Mouse (Mus musculus) forebrain, embryonic 14.5 days (tissue): ENCODE measurements around the gene Ccdc6. TPM values are rescaled to one million over a fixed set of nuclear protein-coding genes. Genes with fewer than 3 reads are reported as not detected.

Experiments
- ATAC-seq: fragments of 200-750 bp; cut with Nextera tagmentation; 2 replicates; pipeline ENCODE4 v1.8.0; 2017; ENCODE audit warnings: mild to moderate bottlenecking, moderate library complexity
- DNase-seq: peaks from one replicate; pipeline ENCODE4 v3.0.0-alpha.2; 2015; ENCODE audit warnings: low spot score
- H3K27ac ChIP-seq: fragments of 300-500 bp; sonication (generic); 2 replicates; pipeline ENCODE4 v1.5.1; 2014; ENCODE audit warnings: low read depth, mild to moderate bottlenecking, control low read depth, low read length, moderate library complexity
- H3K27me3 ChIP-seq: fragments of 300-500 bp; sonication (generic); replicated peaks from 2 replicates; pipeline ENCODE4 v1.6.1; 2014; ENCODE audit warnings: low read length, control low read depth, mixed read lengths; ENCODE audit not compliant: control insufficient read depth, insufficient read depth
- H3K36me3 ChIP-seq: fragments of 300-500 bp; sonication (generic); 2 replicates; pipeline ENCODE4 v1.6.1; 2014; ENCODE audit warnings: low read length, control low read depth; ENCODE audit not compliant: control insufficient read depth, insufficient read depth
- H3K4me1 ChIP-seq: fragments of 300-500 bp; sonication (generic); 2 replicates; pipeline ENCODE4 v1.6.1; 2014; ENCODE audit warnings: antibody characterized with exemption, low read length, control low read depth; ENCODE audit not compliant: control insufficient read depth, insufficient read depth
- H3K4me2 ChIP-seq: fragments of 300-500 bp; sonication (generic); 2 replicates; pipeline ENCODE4 v1.6.1; 2014; ENCODE audit warnings: mild to moderate bottlenecking, control low read depth, low read length
- H3K4me3 ChIP-seq: fragments of 300-500 bp; sonication (generic); 2 replicates; pipeline ENCODE4 v1.5.1; 2014; ENCODE audit warnings: low read depth, low read length, control low read depth
- H3K9ac ChIP-seq: fragments of 300-500 bp; sonication (generic); 2 replicates; pipeline ENCODE4 v1.6.1; 2014; ENCODE audit warnings: mild to moderate bottlenecking, low read length, control low read depth, moderate library complexity
- H3K9me3 ChIP-seq: fragments of 300-500 bp; sonication (generic); replicated peaks from 2 replicates; pipeline ENCODE4 v1.6.1; 2016; ENCODE audit warnings: low read length, control low read depth, mixed read lengths; ENCODE audit not compliant: control insufficient read depth
- WGBS: fragments of 180-500 bp; shearing (Covaris S2); extraction: QIAGEN DNeasy Blood & Tissue Kit; methylation state at CpG from one replicate; pipeline ENCODE4 v1.1.7; 2014; 5-methylcytosine and 5-hydroxymethylcytosine counted together
- polyA plus RNA-seq: library from polyadenylated mRNA; unstranded; fragments of >200 nt; fragmentation: Nextera tagmentation; extraction: Ambion mirVana; gene quantifications from 2 replicates; pipeline ENCODE4 v1.2.1, GENCODE M21; 2014

Ccdc6 gene
- polyA plus RNA-seq = 22.8 and 25.8 TPM in 2 replicates

DNA sequence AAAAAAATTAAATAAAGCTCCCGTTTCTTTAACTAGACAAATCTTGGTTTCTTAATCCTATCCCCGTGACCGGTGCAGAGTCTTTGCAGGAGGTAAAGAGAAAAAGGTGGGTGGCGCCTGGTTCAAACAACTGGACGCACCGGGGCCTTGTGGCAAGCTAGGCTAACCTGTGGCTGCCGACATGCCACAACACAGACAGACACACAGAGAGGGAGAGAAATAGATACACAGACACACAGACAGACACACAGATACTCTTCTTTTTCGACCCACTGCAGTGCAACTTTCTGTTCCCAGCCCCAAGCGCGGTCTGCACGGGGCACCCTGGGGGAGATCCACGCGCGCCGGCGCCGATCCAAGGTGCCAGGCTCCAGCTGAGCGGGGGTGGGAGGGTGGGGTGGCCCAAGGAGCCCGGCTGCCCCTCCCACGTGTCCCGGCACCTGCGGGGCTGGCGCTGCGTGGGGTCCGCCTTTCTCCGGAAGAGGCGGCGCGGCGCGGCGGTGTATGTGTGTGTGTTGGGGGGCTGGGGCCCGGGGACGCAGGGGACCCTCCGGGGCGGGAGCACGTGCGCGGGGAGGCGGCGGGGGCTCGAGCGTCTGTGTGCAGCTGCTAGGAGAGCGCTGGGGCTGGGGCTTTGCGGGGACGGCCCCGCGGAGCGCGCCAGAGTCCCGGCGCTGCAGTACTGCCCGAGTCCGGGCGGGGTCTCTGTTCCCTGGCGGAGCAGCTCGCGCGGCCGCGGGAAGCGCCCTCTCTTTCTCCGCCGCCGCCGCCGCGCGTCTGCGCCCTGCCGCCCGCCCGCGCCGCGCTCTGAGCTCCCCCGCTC lies at the start of gene Ccdc6:
TSS of gene Ccdc6 (plus strand) at position 756 of the 823 bp plus-strand sequence.
- peak; percentile 87 for DNase-seq
- H3K4me1 ChIP-seq = peaks cover 13% of the 10 kb centered on the region
- H3K36me3 ChIP-seq = no peaks in the 10 kb centered on the region
- ATAC-seq = peak; percentile 87
- H3K9ac ChIP-seq = peak within 1 kb of the TSS; percentile 82
- no peaks in the 10 kb centered on the region for H3K9me3 ChIP-seq
- peak within 1 kb of the TSS; percentile 86 for H3K4me2 ChIP-seq
- peak within 1 kb of the TSS; percentile 85 for H3K27ac ChIP-seq
- H3K27me3 ChIP-seq = no peaks in the 10 kb centered on the region
- peak within 1 kb of the TSS; percentile 74 for H3K4me3 ChIP-seq
- 2% methylated on average over 43 of the region's 77 CpGs for WGBS

DNA sequence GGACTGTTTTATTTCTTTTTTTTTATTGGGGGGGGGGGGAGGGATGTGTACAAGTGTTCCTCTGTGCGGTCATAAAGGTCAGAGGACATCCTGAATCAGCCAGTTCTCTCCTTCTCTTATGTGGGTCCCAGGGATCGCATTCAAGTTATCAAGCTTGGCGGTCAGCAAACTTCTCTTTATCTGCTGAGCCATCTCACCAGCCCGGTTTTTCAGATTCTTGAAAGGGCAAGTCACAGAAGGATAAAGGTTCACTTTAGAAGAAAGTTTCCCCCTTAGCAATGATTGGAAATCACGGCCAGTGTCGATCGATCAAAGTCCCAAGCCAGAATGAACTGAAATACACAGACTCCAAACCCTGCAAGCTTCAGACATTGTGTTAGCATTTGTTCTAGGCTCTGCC lies 47.1 kb upstream of the Ccdc6 start:
- no peaks in the 10 kb centered on the region for H3K27me3 ChIP-seq
- WGBS = 93% methylated on average over 7 of the region's 7 CpGs
- H3K4me3 ChIP-seq = no peak overlapping the region
- H3K4me2 ChIP-seq = no peak overlapping the region
- no peaks in the 10 kb centered on the region for H3K36me3 ChIP-seq
- ATAC-seq (no peak), DNase-seq (no peak)
- no peak overlapping the region for H3K27ac ChIP-seq
- H3K4me1 ChIP-seq = no peaks in the 10 kb centered on the region
- H3K9ac ChIP-seq = no peak overlapping the region
- H3K9me3 ChIP-seq = no peaks in the 10 kb centered on the region

GRCm38 (mm10) chr10:70055291-70055690 lies 41.6 kb upstream of the Ccdc6 start:
- H3K4me1 ChIP-seq = no peaks in the 10 kb centered on the region; the same call in 1 of the 2 replicates
- DNase-seq = no peak
- no peak overlapping the region for H3K4me2 ChIP-seq
- no peaks in the 10 kb centered on the region for H3K36me3 ChIP-seq
- H3K27me3 ChIP-seq = no peaks in the 10 kb centered on the region
- no peak for ATAC-seq
- H3K4me3 ChIP-seq = no peak overlapping the region
- H3K27ac ChIP-seq = no peak overlapping the region
- H3K9me3 ChIP-seq = no peaks in the 10 kb centered on the region
- 92% methylated on average over 2 of the region's 2 CpGs for WGBS
- no peak overlapping the region for H3K9ac ChIP-seq

DNA sequence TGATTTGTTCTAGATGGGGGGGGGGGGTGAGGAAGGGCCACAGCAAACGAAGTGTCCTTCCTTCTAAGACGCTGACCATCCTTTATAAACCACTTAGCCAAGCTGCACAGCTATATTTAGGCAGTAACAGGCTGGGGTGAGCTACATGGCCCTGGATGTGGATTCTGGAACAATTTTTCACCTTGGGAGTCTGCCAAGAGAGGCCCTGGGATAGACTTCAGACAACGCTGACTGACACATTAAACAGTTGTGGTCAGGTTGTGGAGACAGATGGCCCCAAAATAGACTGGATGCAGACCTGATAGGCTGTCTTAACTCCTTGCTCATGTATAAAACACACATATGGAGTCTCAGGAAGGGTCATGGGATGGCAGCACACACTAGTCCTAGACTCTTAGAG lies 39.9 kb upstream of the Ccdc6 start:
- Histone ChIP-seq H3K9me3 (no peaks in the 10 kb centered on the region), H3K27me3 (no peaks in the 10 kb centered on the region), H3K4me1 (no peaks in the 10 kb centered on the region; the same call in none of the 2 replicates), H3K27ac (no peak overlapping the region), H3K36me3 (no peaks in the 10 kb centered on the region), H3K4me2 (no peak overlapping the region), H3K4me3 (no peak overlapping the region), H3K9ac (no peak overlapping the region)
- no peak for ATAC-seq
- DNase-seq = no peak
- 75% methylated on average over 3 of the region's 3 CpGs for WGBS

DNA sequence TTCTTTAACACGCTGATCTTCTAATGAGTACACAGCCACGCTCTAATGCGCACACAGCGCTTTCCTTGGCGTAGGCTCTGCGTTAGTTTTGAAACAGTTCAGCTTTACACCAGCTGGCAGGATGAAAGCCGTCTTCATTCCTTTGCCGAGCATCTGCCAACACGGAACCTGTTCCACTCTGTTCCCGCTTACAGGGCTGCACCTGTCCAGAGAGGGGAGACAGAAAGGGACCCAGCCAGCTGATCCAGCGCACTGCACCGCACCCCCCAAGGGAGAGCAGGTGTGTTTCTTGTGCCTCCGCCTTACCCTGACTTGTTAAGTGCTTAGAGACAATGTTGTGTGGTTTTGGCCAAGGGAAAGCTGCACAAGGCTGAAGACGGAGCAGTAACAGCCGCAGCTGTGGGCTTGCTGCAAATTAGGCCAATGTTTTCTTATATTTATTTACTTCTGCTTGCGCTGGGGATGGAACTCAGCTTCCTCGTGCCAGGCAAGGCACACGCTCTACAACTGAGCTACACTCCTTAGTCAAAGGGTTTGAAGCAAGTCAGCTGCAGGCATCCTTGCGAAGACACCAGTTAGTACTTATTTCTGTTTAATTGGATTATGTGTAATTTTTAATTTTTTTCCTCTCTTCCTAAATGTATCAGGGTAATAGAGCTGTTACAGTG lies 36.8 kb upstream of the Ccdc6 start:
- WGBS = 60% methylated on average over 19 of the region's 19 CpGs
- Histone ChIP-seq H3K27ac (no peak overlapping the region), H3K36me3 (no peaks in the 10 kb centered on the region), H3K27me3 (no peaks in the 10 kb centered on the region), H3K4me3 (no peak overlapping the region), H3K9ac (no peak overlapping the region), H3K4me1 (no peaks in the 10 kb centered on the region; the same call in none of the 2 replicates), H3K4me2 (no peak overlapping the region), H3K9me3 (no peaks in the 10 kb centered on the region)
- ATAC-seq (peak; percentile 87), DNase-seq (peak; percentile 84)

- H3K9ac ChIP-seq = no peak overlapping the region
- DNase-seq = peak; percentile 31
- H3K4me3 ChIP-seq = no peak overlapping the region
- no peak; the same call in 1 of the 2 replicates for ATAC-seq
- no peaks in the 10 kb centered on the region for H3K36me3 ChIP-seq
- no peaks in the 10 kb centered on the region; the same call in none of the 2 replicates for H3K4me1 ChIP-seq
- H3K27me3 ChIP-seq = no peaks in the 10 kb centered on the region
- 34% methylated on average over 10 of the region's 10 CpGs for WGBS
- H3K9me3 ChIP-seq = no peaks in the 10 kb centered on the region
- no peak overlapping the region for H3K4me2 ChIP-seq
- no peak overlapping the region for H3K27ac ChIP-seq
Measured at GRCm38 (mm10) chr10:70060689-70061081, 36.2 kb upstream of the Ccdc6 start.

- no peaks in the 10 kb centered on the region for H3K27me3 ChIP-seq
- WGBS = 79% methylated on average over 6 of the region's 6 CpGs
- ATAC-seq = no peak
Measured at GRCm38 (mm10) chr10:70063881-70064555, 32.9 kb upstream of the Ccdc6 start.

DNA sequence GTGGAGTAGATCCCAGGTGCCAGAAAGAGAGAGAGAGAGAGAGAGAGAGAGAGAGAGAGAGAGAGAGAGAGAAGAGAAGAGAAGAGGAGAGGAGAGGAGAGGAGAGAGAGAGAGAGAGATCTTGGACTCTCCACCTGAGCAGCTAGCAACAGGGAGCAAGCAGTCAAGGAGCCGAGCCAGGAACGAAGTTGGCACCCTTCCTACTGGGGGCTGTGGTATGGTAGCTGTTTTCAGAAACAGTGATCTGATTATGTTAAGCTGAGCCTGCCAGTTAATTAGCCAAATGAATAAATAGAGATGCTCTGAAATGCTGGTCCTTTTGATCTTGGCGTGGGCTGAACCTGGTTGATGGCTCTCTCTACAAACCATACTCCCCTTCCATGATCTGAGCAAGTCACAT lies 31.7 kb upstream of the Ccdc6 start:
- no peaks in the 10 kb centered on the region for H3K27me3 ChIP-seq
- ATAC-seq (no peak), DNase-seq (peak; percentile 75)
- no peaks in the 10 kb centered on the region for H3K36me3 ChIP-seq
- no peak overlapping the region for H3K27ac ChIP-seq
- H3K4me1 ChIP-seq = no peaks in the 10 kb centered on the region; the same call in 1 of the 2 replicates
- no peaks in the 10 kb centered on the region for H3K9me3 ChIP-seq
- no peak overlapping the region for H3K4me2 ChIP-seq
- H3K9ac ChIP-seq = no peak overlapping the region
- no peak overlapping the region for H3K4me3 ChIP-seq
- 32% methylated on average over 3 of the region's 3 CpGs for WGBS

More at GRCm38 (mm10) chr10:70063881-70064555, 32.9 kb upstream of the Ccdc6 start:
- Histone ChIP-seq H3K4me1 (no peaks in the 10 kb centered on the region; the same call in none of the 2 replicates), H3K27ac (no peak overlapping the region), H3K9me3 (no peaks in the 10 kb centered on the region), H3K9ac (no peak overlapping the region), H3K4me2 (no peak overlapping the region), H3K4me3 (no peak overlapping the region), H3K36me3 (no peaks in the 10 kb centered on the region)
- DNase-seq = no peak
